Mouse (Mus musculus) left cerebral cortex, adult 2 months (tissue): ENCODE data around the gene Sec23b. TPM values are rescaled to one million over a fixed set of nuclear protein-coding genes. Genes with fewer than 3 reads are reported as not detected.
A peak's percentile ranks its signal among the peaks of the same experiment; 100 is the strongest.
"Not testable (repeated sequence)": the region's sequence is repeated elsewhere in the genome, so short reads cannot be mapped to it uniquely, and the experiment has no call there.

Experiments used
- DNase-seq, 2 experiments: peaks; one replicate each; pipeline ENCODE4 v3.0.0; 2021 to 2022; ENCODE audit warnings: low spot score in 2 of 2, mixed read lengths in 1 of 2; ENCODE audit errors: extremely low spot score in 1 of 2
- H3K27ac ChIP-seq: fragments of 200-600 bp; 2 replicates; pipeline ENCODE4 v1.8.1; 2022
- H3K4me3 ChIP-seq: fragments of 200-600 bp; 2 replicates; pipeline ENCODE4 v1.8.1; 2022
- CTCF ChIP-seq: fragments of 200-600 bp; IDR thresholded peaks from 2 replicates; pipeline ENCODE4 v1.8.1; 2022; ENCODE audit warnings: antibody characterized with exemption, mild to moderate bottlenecking, moderate library complexity
- intact Hi-C: fragments of 180-260 bp; cut with DNase I; formaldehyde crosslinking; loops from one replicate; pipeline ENCODE4 v1.15.1; 2025
- total RNA-seq, 2 experiments: library from RNA; stranded (reverse); gene quantifications; 2 replicates each; pipeline ENCODE4 v1.2.3; 2021

Sec23b gene
- total RNA-seq, 2 experiments from 2014 or later = 42.6 to 45.8 TPM

DNA sequence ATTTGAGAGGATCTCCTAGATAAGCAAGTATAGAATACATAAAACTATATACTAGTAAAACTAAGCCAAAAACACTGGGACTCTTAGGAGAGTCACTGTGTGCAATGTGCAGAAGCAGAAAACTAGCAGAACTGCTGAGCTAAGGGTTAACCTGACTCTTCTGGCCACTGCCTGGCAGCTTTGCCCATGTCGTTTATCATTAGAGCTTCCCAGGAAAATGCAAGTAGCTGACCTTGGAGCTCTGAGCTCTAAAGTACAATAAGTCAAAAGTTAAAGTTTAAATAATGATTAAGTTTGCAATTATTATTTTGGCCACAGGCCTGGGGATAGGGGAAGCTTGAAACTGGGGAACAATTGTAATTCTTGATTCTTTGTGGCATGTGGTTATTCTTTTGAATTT is 10.5 kb upstream of the Sec23b start:
- DNase-seq = no peak
- Histone ChIP-seq H3K27ac (no peak overlapping the region), H3K4me3 (no peak overlapping the region)
- no peak for TF ChIP-seq CTCF
- intact Hi-C loops = no loop called here

DNA sequence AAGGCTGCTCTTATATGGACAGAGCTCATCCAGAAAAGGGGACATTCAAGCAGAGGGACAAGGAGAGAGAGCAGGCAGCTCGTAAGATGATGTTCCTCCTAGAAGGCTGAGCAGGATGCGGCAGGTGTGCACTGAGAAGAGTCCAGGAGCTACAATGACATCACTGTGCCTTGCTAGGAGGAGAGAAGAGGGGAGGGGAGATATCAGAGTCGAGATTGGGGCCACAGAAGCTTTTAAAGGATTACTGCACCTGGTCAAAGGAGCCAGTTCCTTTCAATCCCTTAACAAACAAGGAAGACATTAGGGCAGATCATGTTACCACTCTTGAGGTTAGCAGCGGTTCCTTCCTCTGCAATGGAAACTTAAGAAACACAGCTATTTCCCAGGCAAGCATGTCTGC is 8.5 kb upstream of the Sec23b start:
- no peak for TF ChIP-seq CTCF
- Histone ChIP-seq H3K4me3 (no peak overlapping the region), H3K27ac (no peak overlapping the region)
- DNase-seq = no peak
- intact Hi-C loops = no loop called here

DNA sequence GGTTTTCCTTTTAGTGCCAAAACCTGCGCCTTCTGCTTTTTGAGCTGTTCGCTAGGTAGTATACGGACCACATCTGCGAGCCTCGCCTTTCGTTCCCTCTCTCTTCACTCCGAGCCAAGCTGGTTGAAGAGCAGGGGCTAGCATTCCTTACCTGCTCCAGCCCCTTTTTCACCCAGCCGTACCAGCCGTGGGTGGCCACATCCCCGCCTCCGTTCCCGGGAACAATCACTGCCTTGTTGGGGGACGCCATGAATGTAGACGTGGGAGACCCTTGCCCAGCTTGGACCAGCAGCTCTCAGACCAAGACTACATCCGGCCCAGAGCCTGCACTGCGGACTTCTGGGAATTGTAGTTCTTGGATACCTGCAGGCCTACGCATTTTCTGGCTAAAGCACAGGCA is 5.5 kb upstream of the Sec23b start, which contains the start of gene Rbbp9:
Gene Rbbp9, minus strand, starts transcription at position 341 of the 400 bp plus-strand sequence.
- DNase-seq = peak; percentile 70
- intact Hi-C loops = loop anchor here (2.0 kb wide), 1 partner anchor 24 kb away; the partner anchor contains the start of genes Dzank1 and Polr3f
- Histone ChIP-seq H3K27ac (peak within 1 kb of the TSS; percentile 93), H3K4me3 (peak within 1 kb of the TSS; percentile 79)
- no peak for TF ChIP-seq CTCF

DNA sequence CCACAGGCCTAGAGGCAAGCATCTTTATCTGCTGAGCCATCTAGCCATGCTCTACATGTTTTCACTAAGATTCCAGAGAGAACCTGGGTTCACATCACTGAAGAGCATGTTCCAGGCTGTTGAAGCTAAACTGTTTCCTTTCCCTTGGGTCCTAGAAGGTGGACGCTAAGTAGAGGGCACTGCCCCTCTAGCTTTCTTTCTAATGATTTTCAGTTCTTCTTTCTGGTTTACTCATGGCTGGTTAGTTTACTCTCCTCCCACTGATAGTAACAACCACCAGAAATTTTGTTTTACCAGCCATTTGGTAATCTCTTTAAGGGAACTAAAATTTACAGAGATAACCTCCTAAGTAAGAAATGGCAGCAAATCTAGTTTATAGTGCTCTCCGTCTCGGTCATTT is 2.1 kb upstream of the Sec23b start:
- no peak for DNase-seq
- no peak overlapping the region for H3K4me3 ChIP-seq
- no peak for TF ChIP-seq CTCF
- intact Hi-C loops = no loop called here
- no peak overlapping the region for H3K27ac ChIP-seq

DNA sequence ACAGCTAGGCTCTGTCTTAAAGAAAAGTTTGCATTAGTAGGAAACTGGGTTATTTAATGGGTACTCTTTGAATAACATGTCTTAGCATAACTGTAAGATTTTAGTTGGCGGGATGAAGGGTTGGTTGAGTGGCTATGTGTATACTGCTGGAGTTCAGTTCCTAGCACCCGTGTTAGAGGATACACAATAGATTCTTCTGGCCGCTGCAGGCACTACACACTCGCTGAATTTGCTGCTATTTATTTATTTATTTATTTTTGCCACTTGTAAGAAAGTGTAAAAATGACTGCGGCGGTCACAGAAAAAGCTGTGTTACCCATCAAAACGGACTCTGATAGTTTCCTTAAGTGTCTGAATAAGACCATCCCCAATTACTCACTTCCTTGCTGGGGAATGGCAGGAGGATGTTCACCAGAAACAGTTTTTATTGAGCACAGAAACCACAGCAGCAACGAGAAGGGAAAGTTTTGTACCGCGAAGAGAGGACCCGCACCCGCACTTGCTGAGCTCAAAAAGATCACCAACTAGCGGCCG is 676 bp upstream of the Sec23b start:
- Histone ChIP-seq H3K4me3 (peak overlapping the region; percentile 69), H3K27ac (peak overlapping the region; percentile 88)
- intact Hi-C loops = loop anchor here (5.0 kb wide), 2 partner anchors 37 to 283 kb away; partner anchors contain the start of genes Mgme1, Smim26 and Snx5
- TF ChIP-seq CTCF = no peak
- no peak for DNase-seq

DNA sequence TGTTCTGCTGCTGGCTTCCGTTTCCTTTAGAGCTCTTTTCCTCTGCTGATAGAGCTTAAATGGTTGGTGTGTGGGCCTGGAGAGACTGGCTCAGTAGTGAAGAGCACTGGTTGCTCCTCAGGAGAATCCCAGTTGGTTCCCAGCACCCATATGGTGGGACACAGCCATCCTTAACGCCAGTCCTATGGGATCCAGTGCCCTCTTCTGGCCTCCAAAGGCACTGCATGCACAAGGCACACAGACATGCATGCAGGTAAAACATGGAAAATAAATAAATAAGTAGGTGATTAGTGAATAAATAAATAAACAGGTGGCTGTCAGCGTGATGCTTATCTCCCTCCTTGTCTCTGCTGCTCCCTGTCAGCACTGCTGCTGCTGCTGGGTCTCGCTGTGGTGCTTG is 32.7 kb downstream of the Sec23b start:
- H3K27ac ChIP-seq = no peak overlapping the region
- intact Hi-C loops = no loop called here
- H3K4me3 ChIP-seq = no peak overlapping the region
- no peak for DNase-seq
- TF ChIP-seq CTCF = peak; percentile 39

DNA sequence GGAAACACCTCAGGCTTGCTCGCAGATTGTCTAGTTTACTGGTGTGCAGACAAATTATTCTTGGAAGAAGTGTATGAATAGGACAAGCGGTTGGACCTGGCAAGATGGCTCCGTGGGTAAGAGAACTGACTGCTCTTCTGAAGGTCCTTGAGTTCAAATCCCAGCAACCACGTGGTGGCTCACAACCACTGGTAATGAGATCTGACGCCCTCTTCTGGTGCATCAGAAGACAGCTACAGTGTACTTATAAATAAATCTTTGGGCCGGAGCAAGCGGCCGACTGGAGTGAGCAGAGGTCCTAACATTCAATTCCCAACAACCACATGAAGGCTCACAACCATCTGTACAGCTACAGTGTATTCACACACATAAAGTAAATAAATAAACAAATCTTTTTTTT is 37.0 kb downstream of the Sec23b start:
- intact Hi-C loops = loop anchor here (5.0 kb wide), 1 partner anchor 36 kb away; the partner anchor contains the start of gene Sec23b
- not testable (repeated sequence) for DNase-seq, H3K4me3 ChIP-seq, H3K27ac ChIP-seq

DNA sequence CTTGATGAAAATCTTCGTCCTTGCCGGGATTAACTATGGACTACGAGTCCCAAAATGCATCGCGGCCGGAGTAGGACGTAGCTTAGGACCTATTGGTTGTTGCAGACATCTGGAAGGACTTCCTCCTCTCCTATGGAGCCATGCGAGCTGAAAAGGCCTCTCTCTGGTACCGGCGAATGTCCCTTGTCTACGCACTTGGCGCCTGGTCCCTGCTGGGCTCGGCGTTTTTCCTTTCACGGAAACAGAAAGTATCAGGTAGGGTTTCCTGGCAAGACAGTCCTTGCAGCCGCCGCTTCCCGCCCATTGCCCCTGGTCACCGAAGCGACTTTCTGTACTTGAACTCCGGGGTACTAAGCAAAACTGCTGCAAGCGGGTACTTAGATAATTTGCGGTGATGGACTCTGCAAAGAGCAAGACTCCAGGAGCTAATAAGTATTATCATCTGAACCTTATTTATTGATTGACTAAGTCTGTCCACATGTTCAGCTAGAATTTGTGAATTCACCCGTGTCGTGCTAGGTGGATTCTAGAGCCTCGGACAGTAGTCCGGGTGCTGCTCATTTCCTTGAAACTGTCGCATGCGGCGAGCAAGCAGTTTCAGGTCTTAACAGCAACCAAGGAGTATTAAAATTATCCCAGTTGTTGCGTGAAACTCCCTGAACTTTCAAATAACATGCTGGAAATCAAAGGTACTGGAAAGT is 38.1 kb downstream of the Sec23b start, which contains the start of gene Smim26:
Gene Smim26, plus strand, starts transcription at position 104 of the 701 bp plus-strand sequence.
- intact Hi-C loops = loop anchor here (5.0 kb wide), 1 partner anchor 37 kb away; the partner anchor contains the start of gene Sec23b
- Histone ChIP-seq H3K27ac (peak within 1 kb of the TSS; percentile 74), H3K4me3 (peak within 1 kb of the TSS; percentile 57)
- peak; percentile 77 to 80 for DNase-seq
- no peak for TF ChIP-seq CTCF

DNA sequence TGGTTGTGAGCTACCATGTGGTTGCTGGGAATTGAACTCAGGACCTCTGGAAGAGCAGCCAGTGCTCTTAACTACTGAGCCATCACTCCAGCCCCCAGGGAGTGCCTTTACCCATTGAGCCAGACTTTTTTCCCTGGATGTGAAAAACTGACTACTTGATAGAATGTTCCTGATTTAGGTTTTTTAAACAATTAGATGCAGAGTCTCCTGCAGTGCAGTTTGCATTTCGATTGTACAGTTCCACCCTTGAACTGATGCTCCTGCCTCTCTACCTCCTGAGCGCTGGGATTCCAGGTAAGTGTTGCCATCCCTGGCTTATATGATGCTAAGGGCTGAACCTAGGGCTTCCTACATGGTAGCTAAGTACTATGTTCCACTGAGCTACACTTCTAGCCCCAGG is 42.0 kb downstream of the Sec23b start:
- H3K4me3 ChIP-seq = no peak overlapping the region
- H3K27ac ChIP-seq = no peak overlapping the region
- no peak for DNase-seq
- intact Hi-C loops = no loop called here
- TF ChIP-seq CTCF = no peak

DNA sequence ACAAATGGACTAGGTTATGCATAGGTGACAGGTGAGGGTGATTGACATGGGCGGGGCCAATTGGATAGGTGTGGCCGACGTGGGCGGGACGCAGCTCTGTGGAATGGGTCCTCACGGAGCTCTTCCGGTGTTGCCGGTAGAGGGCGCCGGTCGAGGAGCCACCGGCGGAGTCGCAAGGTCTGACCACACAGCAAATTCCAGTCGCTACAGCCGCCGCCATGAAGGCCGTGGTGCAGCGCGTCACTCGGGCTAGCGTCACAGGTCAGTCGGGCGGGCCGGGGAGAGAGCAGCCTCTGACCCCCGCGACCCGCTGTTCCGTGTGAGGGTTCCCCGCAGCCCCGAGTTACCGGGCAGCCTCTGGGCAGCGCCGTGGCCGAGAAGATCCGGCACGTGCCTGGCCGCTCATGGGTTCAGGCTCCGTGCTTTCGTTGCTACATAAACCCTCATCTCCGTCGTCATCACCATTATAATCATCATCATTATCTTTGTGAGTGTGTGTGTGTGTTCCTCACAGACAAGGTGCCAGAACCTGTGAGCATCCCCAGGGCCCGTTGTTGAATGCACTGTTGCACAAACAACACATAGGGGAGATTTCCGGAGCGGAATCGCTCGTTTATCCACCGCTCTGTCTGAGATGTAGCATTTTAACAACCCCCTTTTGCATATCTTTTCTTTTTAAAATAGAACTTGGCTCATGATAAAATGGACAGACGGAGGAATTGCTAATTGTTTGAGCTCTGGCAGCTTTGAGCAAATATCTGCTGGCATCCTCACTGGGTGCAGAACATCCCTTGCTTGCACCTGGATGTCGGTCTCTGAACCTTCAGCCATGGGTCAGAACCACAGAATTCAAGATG is 44.0 kb downstream of the Sec23b start, which contains the start of gene Dtd1:
Gene Dtd1, plus strand, starts transcription at position 67 of the 857 bp plus-strand sequence.
- peak within 1 kb of the TSS; percentile 67 for H3K4me3 ChIP-seq
- TF ChIP-seq CTCF = peak; percentile 93
- peak within 1 kb of the TSS; percentile 98 for H3K27ac ChIP-seq
- intact Hi-C loops = loop anchor here (5.0 kb wide), 1 partner anchor 987 kb away; no protein-coding TSS in a partner anchor
- DNase-seq = peak; percentile 90

DNA sequence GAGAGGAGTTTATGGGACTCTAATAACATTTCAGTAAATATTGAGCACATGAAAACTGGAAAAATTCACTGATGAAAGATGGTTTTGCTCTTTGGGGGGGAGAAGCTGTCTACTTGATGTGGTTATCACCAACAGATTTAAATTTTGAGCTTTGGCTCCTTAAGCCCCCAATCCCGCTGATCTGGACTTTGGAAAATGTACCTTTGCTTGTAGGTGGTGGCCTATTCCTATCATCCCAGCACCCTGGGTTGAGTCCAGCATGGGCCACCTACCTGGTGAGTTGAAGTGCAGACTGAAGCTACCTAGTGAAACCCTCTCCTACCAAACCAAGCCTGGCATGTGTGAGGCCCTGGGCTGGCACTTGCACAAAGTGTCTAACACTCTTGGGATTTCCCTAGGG is 45.5 kb downstream of the Sec23b start:
- no peak for DNase-seq
- Histone ChIP-seq H3K27ac (no peak overlapping the region), H3K4me3 (no peak overlapping the region)
- no peak for TF ChIP-seq CTCF
- intact Hi-C loops = loop anchor here (5.0 kb wide), 1 partner anchor 986 kb away; no protein-coding TSS in a partner anchor

DNA sequence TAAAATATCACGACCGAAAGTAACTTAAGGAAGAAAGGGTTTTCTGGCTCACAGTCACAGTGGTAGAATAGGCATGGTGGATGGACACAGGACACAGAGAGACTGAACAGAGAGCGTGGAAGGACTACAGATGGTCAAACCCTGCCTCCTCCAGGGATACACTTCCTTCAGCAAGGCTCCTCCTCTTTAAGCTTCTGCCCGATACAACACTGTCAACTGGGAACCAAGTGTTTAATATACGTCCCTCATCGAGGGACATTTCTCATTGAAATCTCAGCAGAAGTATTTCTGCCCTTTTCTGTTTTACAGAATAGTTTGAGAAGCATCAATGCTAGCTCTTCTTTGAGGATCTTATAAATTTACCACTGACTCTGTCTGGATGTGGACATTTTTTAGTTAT is 57.9 kb downstream of the Sec23b start:
- intact Hi-C loops = no loop called here
- Histone ChIP-seq H3K27ac (no peak overlapping the region), H3K4me3 (no peak overlapping the region)
- no peak for DNase-seq
- no peak for TF ChIP-seq CTCF
